Mouse (Mus musculus) hindbrain, embryonic 11.5 days (tissue): Measurements from ENCODE around the gene Slc15a1. TPM values are rescaled to one million over a fixed set of nuclear protein-coding genes. Genes with fewer than 3 reads are reported as not detected.

Source experiments
- ATAC-seq: fragments of 200-750 bp; cut with Nextera tagmentation; 2 replicates; pipeline ENCODE4 v1.8.0; 2017; ENCODE audit warnings: mild to moderate bottlenecking, moderate TSS enrichment, moderate library complexity; ENCODE audit not compliant: low FRiP score
- DNase-seq: peaks from one replicate; pipeline ENCODE4 v3.0.0-alpha.2; 2015; ENCODE audit warnings: low spot score
- H3K27ac ChIP-seq: fragments of 300-500 bp; sonication (generic); 2 replicates; pipeline ENCODE4 v1.5.1; 2014; ENCODE audit warnings: mild to moderate bottlenecking, low read depth, low read length
- H3K27me3 ChIP-seq: fragments of 300-500 bp; sonication (generic); 2 replicates; pipeline ENCODE4 v1.6.1; 2014; ENCODE audit warnings: mild to moderate bottlenecking, low read length, moderate library complexity, mixed read lengths; ENCODE audit not compliant: control insufficient read depth, insufficient read depth
- H3K36me3 ChIP-seq: fragments of 300-500 bp; sonication (generic); 2 replicates; pipeline ENCODE4 v1.6.1; 2014; ENCODE audit warnings: mild to moderate bottlenecking, low read length, moderate library complexity, mixed read lengths; ENCODE audit not compliant: control insufficient read depth, insufficient read depth
- H3K4me1 ChIP-seq: fragments of 300-500 bp; sonication (generic); replicated peaks from 2 replicates; pipeline ENCODE4 v1.6.1; 2014; ENCODE audit warnings: low read length, mixed read lengths; ENCODE audit not compliant: control insufficient read depth, insufficient read depth
- H3K4me2 ChIP-seq: fragments of 300-500 bp; sonication (generic); replicated peaks from 2 replicates; pipeline ENCODE4 v1.6.1; 2014; ENCODE audit warnings: mild to moderate bottlenecking, low read depth, low read length
- H3K4me3 ChIP-seq: fragments of 300-500 bp; sonication (generic); 2 replicates; pipeline ENCODE4 v1.5.1; 2014; ENCODE audit warnings: low read depth, low read length
- H3K9ac ChIP-seq: fragments of 300-500 bp; sonication (generic); 2 replicates; pipeline ENCODE4 v1.6.1; 2014; ENCODE audit warnings: low read depth, low read length
- H3K9me3 ChIP-seq: fragments of 300-500 bp; sonication (generic); 2 replicates; pipeline ENCODE4 v1.6.1; 2016; ENCODE audit warnings: low read length; ENCODE audit not compliant: control insufficient read depth
- WGBS: fragments of 180-500 bp; shearing (Covaris S2); extraction: QIAGEN DNeasy Blood & Tissue Kit; methylation state at CpG from one replicate; pipeline ENCODE4 v1.1.7; 2014; 5-methylcytosine and 5-hydroxymethylcytosine counted together
- polyA plus RNA-seq: library from polyadenylated mRNA; unstranded; fragments of >200 nt; fragmentation: Nextera tagmentation; extraction: Ambion mirVana; gene quantifications from 2 replicates; pipeline ENCODE4 v1.2.1, GENCODE M21; 2014

Slc15a1 gene
- polyA plus RNA-seq, 1 experiment from 2014 or later = 0.15 TPM

- Histone ChIP-seq H3K4me2 (no peak overlapping the region), H3K4me1 (no peaks in the 10 kb centered on the region), H3K36me3 (no peaks in the 10 kb centered on the region), H3K4me3 (no peak overlapping the region), H3K27me3 (no peaks in the 10 kb centered on the region), H3K27ac (no peak overlapping the region), H3K9ac (no peak overlapping the region), H3K9me3 (no peaks in the 10 kb centered on the region)
- DNase-seq (no peak), ATAC-seq (no peak)
- 84% methylated on average over 6 of the region's 6 CpGs for WGBS
Measured at GRCm38 (mm10) chr14:121452227-121452626, 52.8 kb downstream of the Slc15a1 start.

GRCm38 (mm10) chr14:121451424-121452029, 53.5 kb downstream of the Slc15a1 start:
- no peaks in the 10 kb centered on the region for H3K36me3 ChIP-seq
- DNase-seq = no peak
- ATAC-seq = no peak
- no peaks in the 10 kb centered on the region for H3K4me1 ChIP-seq
- no peak overlapping the region for H3K27ac ChIP-seq
- H3K27me3 ChIP-seq = no peaks in the 10 kb centered on the region
- H3K4me2 ChIP-seq = no peak overlapping the region
- H3K9ac ChIP-seq = no peak overlapping the region
- H3K9me3 ChIP-seq = no peaks in the 10 kb centered on the region
- no peak overlapping the region for H3K4me3 ChIP-seq
- WGBS = 68% methylated on average over 7 of the region's 7 CpGs

DNA sequence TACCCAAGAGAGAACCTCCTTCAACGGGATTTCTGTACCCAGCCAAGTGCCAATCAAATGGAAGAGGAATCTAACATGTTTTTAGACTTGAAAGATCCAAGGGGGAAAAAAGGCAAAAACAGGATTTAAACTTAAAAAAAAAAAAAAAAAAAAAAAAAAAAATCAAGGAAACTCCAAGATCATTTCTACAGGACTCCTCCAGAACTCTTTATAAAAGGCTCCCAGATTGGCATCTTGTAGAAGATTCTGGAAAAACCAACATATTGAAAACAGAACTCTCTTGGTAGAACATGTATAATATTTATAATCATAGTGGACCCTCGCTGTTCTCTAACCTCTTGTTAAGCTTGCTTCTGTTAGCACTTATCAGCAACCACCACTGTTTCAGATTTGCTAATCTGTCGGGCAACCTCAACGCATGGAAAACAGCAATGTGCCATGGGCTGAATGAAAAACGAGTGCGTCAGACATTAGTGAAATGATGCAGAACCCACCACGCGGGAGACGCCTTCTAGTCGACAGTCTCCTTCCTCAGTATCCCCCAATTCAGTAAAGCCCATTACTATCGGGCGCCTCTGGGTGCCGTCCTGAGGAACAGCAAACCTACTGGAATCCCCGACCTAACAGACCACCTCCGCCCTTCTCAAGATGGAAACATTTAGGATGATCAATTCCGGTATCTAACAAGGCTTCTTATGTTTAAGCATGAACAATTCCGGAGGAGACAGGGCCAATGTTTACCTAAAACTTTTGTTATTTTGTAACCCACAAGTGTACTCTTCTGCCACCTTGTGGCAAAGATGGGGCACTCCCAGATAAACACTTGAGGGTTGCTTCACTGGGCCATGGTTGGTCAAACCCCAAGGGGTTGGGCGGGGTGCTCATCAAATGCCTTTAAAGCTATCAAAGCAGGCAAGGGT, 54.3 kb downstream of the Slc15a1 start:
- DNase-seq (peak; percentile 74), ATAC-seq (no peak)
- Histone ChIP-seq H3K4me3 (no peak overlapping the region), H3K4me2 (no peak overlapping the region), H3K27me3 (no peaks in the 10 kb centered on the region), H3K27ac (no peak overlapping the region), H3K36me3 (no peaks in the 10 kb centered on the region), H3K4me1 (no peaks in the 10 kb centered on the region), H3K9ac (no peak overlapping the region), H3K9me3 (no peaks in the 10 kb centered on the region)
- WGBS = 25% methylated on average over 18 of the region's 18 CpGs

DNA sequence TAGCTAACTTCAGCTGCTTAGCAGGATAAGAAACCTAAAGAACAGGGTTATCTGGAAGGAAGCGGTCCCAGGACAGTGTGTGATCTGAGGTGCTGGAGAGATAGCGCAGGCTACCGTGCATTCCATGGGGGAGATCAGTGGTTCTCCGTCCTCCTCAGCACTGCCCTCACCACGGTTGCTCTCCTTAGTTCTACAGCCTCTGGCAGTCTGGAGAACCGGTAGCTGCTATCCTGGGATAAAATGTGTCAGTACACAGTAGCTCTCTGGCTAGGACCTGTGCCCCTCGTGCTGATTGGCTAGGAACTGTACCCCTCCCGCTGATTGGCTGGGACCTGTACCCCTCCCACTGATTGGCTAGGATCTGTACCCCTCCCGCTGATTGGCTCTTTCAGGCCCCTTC, 58.1 kb downstream of the Slc15a1 start:
- Histone ChIP-seq H3K4me3 (no peak overlapping the region), H3K36me3 (no peaks in the 10 kb centered on the region), H3K27me3 (no peaks in the 10 kb centered on the region), H3K27ac (no peak overlapping the region), H3K9me3 (no peaks in the 10 kb centered on the region), H3K4me2 (peak overlapping the region; percentile 38), H3K4me1 (no peaks in the 10 kb centered on the region), H3K9ac (no peak overlapping the region)
- peak; percentile 62 for DNase-seq
- 15% methylated on average over 9 of the region's 9 CpGs for WGBS
- ATAC-seq = peak; percentile 94

DNA sequence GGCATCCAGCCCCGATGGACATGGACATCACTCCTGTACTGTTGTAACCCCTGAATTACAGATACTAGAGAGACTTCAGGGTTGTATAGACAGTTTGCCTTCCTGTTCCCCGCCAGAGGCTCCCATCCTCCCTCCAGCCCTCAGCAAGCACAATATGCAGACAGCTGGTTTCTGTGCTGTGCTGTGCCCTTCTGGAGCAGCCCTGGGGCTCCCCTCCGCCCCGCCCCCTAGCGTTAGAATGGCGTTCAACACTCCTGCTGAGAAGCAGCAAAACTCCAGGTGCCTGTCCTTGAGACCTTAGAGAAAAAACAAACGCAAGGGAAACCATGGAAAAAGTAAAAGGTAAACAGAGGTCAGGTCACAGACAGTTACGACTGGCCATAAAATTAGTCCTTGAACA, 59.9 kb downstream of the Slc15a1 start:
- H3K27me3 ChIP-seq = no peaks in the 10 kb centered on the region
- ATAC-seq = peak; percentile 42; the same call in 1 of the 2 replicates

GRCm38 (mm10) chr14:121440807-121441206, 64.2 kb downstream of the Slc15a1 start:
- Histone ChIP-seq H3K4me2 (no peak overlapping the region), H3K4me1 (no peaks in the 10 kb centered on the region), H3K9me3 (no peaks in the 10 kb centered on the region), H3K27me3 (no peaks in the 10 kb centered on the region), H3K9ac (no peak overlapping the region), H3K36me3 (no peaks in the 10 kb centered on the region), H3K27ac (no peak overlapping the region), H3K4me3 (no peak overlapping the region)
- DNase-seq (no peak), ATAC-seq (no peak)
- WGBS = 90% methylated on average over 6 of the region's 6 CpGs

More for the DNA sequence above, 59.9 kb downstream of the Slc15a1 start:
- H3K4me1 ChIP-seq = no peaks in the 10 kb centered on the region
- WGBS = 16% methylated on average over 8 of the region's 8 CpGs
- no peaks in the 10 kb centered on the region for H3K9me3 ChIP-seq
- no peak overlapping the region for H3K9ac ChIP-seq
- H3K4me3 ChIP-seq = no peak overlapping the region
- no peak overlapping the region for H3K27ac ChIP-seq
- no peaks in the 10 kb centered on the region for H3K36me3 ChIP-seq
- DNase-seq = peak; percentile 80
- no peak overlapping the region for H3K4me2 ChIP-seq

- DNase-seq (no peak), ATAC-seq (no peak)
- Histone ChIP-seq H3K4me3 (no peak overlapping the region), H3K4me2 (no peak overlapping the region), H3K36me3 (no peaks in the 10 kb centered on the region), H3K9me3 (no peaks in the 10 kb centered on the region), H3K9ac (no peak overlapping the region), H3K27ac (no peak overlapping the region), H3K27me3 (no peaks in the 10 kb centered on the region), H3K4me1 (no peaks in the 10 kb centered on the region)
- WGBS = 84% methylated on average over 6 of the region's 6 CpGs
Measured at GRCm38 (mm10) chr14:121437026-121437425, 68.0 kb downstream of the Slc15a1 start.

DNA sequence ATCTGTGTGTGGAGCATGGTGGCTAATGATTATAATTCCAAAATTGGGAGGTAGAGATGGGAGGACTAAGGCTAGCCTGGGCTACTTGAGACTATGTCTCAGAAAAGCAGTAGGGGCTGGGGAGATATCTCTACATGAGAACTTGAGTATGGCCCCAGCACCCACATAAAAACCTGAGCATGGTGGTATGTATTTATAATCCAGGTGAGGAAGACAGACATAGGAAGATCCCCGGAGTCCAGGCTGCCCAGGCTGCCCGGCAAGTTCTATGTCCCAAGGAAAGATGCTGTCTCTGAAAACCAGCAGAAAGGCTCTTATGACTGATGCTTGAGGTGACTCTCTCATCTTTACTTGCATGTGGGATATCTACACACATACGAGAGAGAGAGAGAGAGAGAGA, 68.6 kb downstream of the Slc15a1 start:
- H3K9me3 ChIP-seq = no peaks in the 10 kb centered on the region
- H3K27me3 ChIP-seq = no peaks in the 10 kb centered on the region
- H3K4me3 ChIP-seq = no peak overlapping the region
- H3K4me2 ChIP-seq = no peak overlapping the region
- no peaks in the 10 kb centered on the region for H3K4me1 ChIP-seq
- no peak overlapping the region for H3K27ac ChIP-seq
- DNase-seq (no peak), ATAC-seq (no peak)
- H3K36me3 ChIP-seq = no peaks in the 10 kb centered on the region
- WGBS = 94% methylated on average over 3 of the region's 3 CpGs
- H3K9ac ChIP-seq = no peak overlapping the region

- Histone ChIP-seq H3K36me3 (no peaks in the 10 kb centered on the region), H3K27ac (no peak overlapping the region), H3K4me1 (no peaks in the 10 kb centered on the region), H3K9me3 (no peaks in the 10 kb centered on the region), H3K27me3 (no peaks in the 10 kb centered on the region), H3K9ac (no peak overlapping the region), H3K4me3 (no peak overlapping the region), H3K4me2 (no peak overlapping the region)
- DNase-seq = no peak
- WGBS = 51% methylated on average over 6 of the region's 6 CpGs
- no peak for ATAC-seq
Measured at GRCm38 (mm10) chr14:121435794-121436193, 69.3 kb downstream of the Slc15a1 start.
